Mouse (Mus musculus) embryonic facial prominence, embryonic 15.5 days (tissue): ENCODE data around the gene Foxn4. TPM values are rescaled to one million over a fixed set of nuclear protein-coding genes. Genes with fewer than 3 reads are reported as not detected.

Source experiments
- ATAC-seq: fragments of 200-750 bp; cut with Nextera tagmentation; 2 replicates; pipeline ENCODE4 v1.8.0; 2017; ENCODE audit warnings: low read depth, moderate TSS enrichment; ENCODE audit not compliant: insufficient number of reproducible peaks, low FRiP score, low TSS enrichment
- H3K27ac ChIP-seq: fragments of 300-500 bp; sonication (generic); replicated peaks from 2 replicates; pipeline ENCODE4 v1.5.1; 2015; ENCODE audit warnings: mild to moderate bottlenecking, inconsistent platforms
- H3K27me3 ChIP-seq: fragments of 300-500 bp; sonication (generic); 2 replicates; pipeline ENCODE4 v1.6.1; 2015; ENCODE audit warnings: inconsistent platforms
- H3K36me3 ChIP-seq: fragments of 300-500 bp; sonication (generic); 2 replicates; pipeline ENCODE4 v1.6.1; 2015; ENCODE audit warnings: mild to moderate bottlenecking, inconsistent platforms
- H3K4me1 ChIP-seq: fragments of 300-500 bp; sonication (generic); 2 replicates; pipeline ENCODE4 v1.6.1; 2015; ENCODE audit warnings: inconsistent platforms
- H3K4me2 ChIP-seq: fragments of 300-500 bp; sonication (generic); replicated peaks from 2 replicates; pipeline ENCODE4 v1.6.1; 2015; ENCODE audit warnings: mild to moderate bottlenecking, inconsistent platforms
- H3K4me3 ChIP-seq: fragments of 300-500 bp; sonication (generic); replicated peaks from 2 replicates; pipeline ENCODE4 v1.5.1; 2015; ENCODE audit warnings: mild to moderate bottlenecking, inconsistent platforms
- H3K9ac ChIP-seq: fragments of 300-500 bp; sonication (generic); 2 replicates; pipeline ENCODE4 v1.6.1; 2015; ENCODE audit warnings: inconsistent platforms
- H3K9me3 ChIP-seq: fragments of 300-500 bp; sonication (generic); replicated peaks from 2 replicates; pipeline ENCODE4 v1.6.1; 2016; ENCODE audit warnings: inconsistent platforms
- WGBS: fragments of 180-500 bp; shearing (Covaris S2); methylation state at CpG from one replicate; pipeline ENCODE4 v1.1.7; 2015; 5-methylcytosine and 5-hydroxymethylcytosine counted together
- polyA plus RNA-seq: library from polyadenylated mRNA; unstranded; fragments of >200 nt; fragmentation: Nextera tagmentation; extraction: Ambion mirVana; gene quantifications from 2 replicates; pipeline ENCODE4 v1.2.1, GENCODE M21; 2015

The Foxn4 gene
- polyA plus RNA-seq, 1 experiment from 2014 or later, result 5.1 TPM

DNA sequence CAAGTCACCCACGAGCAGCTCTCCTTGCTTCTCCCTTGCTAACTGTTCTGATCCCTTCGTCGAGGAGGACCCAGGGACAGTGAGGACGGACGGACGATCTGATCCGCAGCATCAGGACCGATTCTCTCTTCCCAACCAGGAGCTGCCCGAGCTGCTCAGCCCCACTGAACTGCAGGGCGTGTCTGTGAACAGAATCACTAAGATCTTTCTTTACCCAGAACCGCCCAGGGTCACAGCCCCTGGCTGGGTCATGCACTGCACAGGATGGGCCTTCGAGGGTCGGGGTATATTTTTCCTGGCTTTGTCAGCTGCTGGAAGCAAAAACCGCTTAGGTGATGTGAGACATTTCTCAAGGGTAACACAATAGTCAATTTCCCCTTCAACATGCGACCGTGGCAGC lies 2.4 kb upstream of the Foxn4 start:
- H3K27me3 ChIP-seq, result peaks cover 72% of the 10 kb centered on the region
- H3K36me3 ChIP-seq, result no peaks in the 10 kb centered on the region
- ATAC-seq, result no peak
- peaks cover 22% of the 10 kb centered on the region for H3K4me1 ChIP-seq
- no peak overlapping the region for H3K27ac ChIP-seq
- no peak overlapping the region for H3K9ac ChIP-seq
- no peaks in the 10 kb centered on the region for H3K9me3 ChIP-seq
- WGBS, result 24% methylated on average over 16 of the region's 16 CpGs
- no peak overlapping the region for H3K4me2 ChIP-seq
- no peak overlapping the region for H3K4me3 ChIP-seq

DNA sequence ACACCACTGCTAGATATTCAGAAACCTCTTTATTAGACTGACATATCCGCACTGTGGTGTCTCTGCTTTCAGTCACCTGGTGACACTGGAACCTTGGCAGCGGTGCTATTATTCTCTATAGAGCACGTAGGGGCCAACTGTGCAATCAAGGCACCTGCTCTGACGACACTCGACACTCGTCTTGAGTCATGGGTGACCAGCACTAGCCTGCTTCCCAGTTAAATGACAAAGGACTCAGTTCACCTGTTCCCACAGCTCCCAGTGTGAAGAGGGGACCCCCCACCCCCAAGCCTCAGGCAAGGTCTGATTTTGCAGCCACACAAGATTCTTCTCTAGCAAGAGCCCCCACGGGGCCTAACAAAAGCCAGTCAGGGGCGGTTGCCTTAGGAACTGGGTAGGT lies 1.7 kb upstream of the Foxn4 start:
- WGBS, result 14% methylated on average over 8 of the region's 8 CpGs
- Histone ChIP-seq H3K27me3 (peaks cover 79% of the 10 kb centered on the region), H3K4me1 (peaks cover 22% of the 10 kb centered on the region), H3K9ac (no peak overlapping the region), H3K36me3 (no peaks in the 10 kb centered on the region), H3K9me3 (no peaks in the 10 kb centered on the region), H3K4me3 (no peak overlapping the region), H3K27ac (no peak overlapping the region), H3K4me2 (no peak overlapping the region)
- no peak; the same call in 1 of the 2 replicates for ATAC-seq

DNA sequence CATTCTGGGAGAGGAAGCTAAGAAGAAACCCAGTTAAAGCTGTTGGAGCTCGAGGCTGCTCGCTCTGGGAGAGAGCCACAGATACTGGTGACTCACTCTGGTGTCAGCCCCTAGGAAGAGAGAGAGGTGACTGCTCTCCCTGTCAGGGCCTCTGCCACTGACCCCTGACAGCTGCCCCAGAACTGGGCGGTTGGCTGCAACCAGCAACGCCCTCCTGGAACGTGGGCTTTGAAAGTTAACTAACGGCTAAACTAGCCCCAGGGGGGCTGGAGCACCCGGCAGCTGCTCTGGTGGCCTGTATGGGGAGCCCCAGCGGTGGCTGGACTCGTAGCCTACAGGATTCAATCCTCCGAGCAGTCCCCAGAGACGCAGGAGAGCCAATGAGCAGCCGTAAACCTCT lies 3.6 kb downstream of the Foxn4 start:
- no peak overlapping the region for H3K27ac ChIP-seq
- peaks cover 42% of the 10 kb centered on the region for H3K4me1 ChIP-seq
- H3K4me2 ChIP-seq, result no peak overlapping the region
- H3K4me3 ChIP-seq, result no peak overlapping the region
- 17% methylated on average over 12 of the region's 12 CpGs for WGBS
- ATAC-seq, result 0 out of 2 replicates have a peak, but pooled peaks have one; percentile 16
- H3K9me3 ChIP-seq, result no peaks in the 10 kb centered on the region
- no peaks in the 10 kb centered on the region for H3K36me3 ChIP-seq
- peaks cover 50% of the 10 kb centered on the region for H3K27me3 ChIP-seq
- no peak overlapping the region for H3K9ac ChIP-seq

DNA sequence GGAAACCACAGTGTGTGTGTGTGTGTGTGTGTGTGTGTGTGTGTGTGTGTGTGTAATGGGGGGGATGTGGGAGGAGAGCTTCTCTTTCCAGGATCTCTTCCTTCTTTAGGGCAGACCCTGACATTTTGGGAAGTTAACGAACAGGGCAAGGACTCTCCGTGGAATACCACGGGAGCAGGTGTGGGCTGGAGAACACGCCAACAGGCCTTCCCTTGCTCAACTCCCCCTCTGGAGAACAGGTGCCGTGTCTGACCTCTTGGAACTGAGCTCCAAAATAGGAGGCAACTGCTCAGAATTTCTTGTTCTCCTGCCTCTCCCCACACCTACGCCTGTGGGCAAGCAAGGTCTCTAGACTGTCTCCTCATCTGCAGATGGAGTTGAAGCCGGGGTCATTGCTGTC lies 4.1 kb downstream of the Foxn4 start:
- peaks cover 42% of the 10 kb centered on the region for H3K4me1 ChIP-seq
- no peak overlapping the region for H3K4me3 ChIP-seq
- no peak overlapping the region for H3K4me2 ChIP-seq
- no peak overlapping the region for H3K9ac ChIP-seq
- H3K9me3 ChIP-seq, result no peaks in the 10 kb centered on the region
- WGBS, result 43% methylated on average over 7 of the region's 7 CpGs
- peaks cover 46% of the 10 kb centered on the region for H3K27me3 ChIP-seq
- no peaks in the 10 kb centered on the region for H3K36me3 ChIP-seq
- ATAC-seq, result no peak
- H3K27ac ChIP-seq, result no peak overlapping the region

DNA sequence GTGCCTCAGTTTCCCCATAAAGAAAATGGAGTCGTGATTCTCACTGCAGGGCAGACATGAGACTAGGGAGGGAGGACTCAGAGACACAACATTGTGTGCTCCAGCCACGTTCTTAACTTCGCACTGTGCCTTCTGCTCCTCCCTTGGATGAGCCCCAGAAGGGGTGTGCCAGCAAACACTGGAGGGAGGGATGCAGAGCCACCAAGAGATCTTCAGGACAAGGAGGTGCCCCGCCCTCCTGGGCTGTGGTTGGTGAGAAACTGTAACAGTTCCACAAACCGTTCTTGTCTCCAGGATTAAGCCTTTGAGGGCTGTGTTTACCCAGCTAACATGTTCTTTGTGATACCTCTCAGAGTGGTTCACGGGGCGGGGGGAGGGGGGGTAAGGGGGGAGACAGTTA lies 5.0 kb downstream of the Foxn4 start:
- Histone ChIP-seq H3K4me2 (no peak overlapping the region), H3K36me3 (no peaks in the 10 kb centered on the region), H3K4me1 (peaks cover 33% of the 10 kb centered on the region), H3K27me3 (peaks cover 37% of the 10 kb centered on the region), H3K9me3 (no peaks in the 10 kb centered on the region), H3K9ac (no peak overlapping the region), H3K4me3 (no peak overlapping the region), H3K27ac (no peak overlapping the region)
- 25% methylated on average over 7 of the region's 7 CpGs for WGBS
- peak; percentile 47; the same call in 1 of the 2 replicates for ATAC-seq

DNA sequence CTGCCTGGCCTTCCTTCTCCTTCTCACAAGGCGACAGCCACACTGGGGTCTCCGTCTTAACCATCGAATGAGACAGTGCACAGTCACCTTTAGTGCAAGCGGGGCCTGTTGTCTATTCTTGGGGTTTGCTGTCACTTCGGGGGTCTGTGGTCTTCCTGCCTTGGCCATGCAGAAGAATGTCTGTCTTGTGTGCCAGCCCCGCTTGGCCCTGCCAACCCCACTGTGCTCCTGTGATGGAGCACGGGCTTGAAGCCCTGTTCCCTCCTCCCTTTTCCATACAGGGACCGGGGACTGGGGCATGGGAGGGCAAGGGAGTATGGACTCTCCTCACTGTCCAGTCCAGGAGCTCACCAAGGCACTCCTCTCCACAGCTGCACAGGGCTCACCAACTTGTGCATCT lies 8.8 kb downstream of the Foxn4 start:
- Histone ChIP-seq H3K36me3 (no peaks in the 10 kb centered on the region), H3K27me3 (no peaks in the 10 kb centered on the region), H3K27ac (no peak overlapping the region), H3K9me3 (no peaks in the 10 kb centered on the region), H3K4me2 (no peak overlapping the region), H3K4me1 (peaks cover 16% of the 10 kb centered on the region), H3K4me3 (no peak overlapping the region), H3K9ac (no peak overlapping the region)
- no peak for ATAC-seq
- WGBS, result 79% methylated on average over 8 of the region's 8 CpGs

DNA sequence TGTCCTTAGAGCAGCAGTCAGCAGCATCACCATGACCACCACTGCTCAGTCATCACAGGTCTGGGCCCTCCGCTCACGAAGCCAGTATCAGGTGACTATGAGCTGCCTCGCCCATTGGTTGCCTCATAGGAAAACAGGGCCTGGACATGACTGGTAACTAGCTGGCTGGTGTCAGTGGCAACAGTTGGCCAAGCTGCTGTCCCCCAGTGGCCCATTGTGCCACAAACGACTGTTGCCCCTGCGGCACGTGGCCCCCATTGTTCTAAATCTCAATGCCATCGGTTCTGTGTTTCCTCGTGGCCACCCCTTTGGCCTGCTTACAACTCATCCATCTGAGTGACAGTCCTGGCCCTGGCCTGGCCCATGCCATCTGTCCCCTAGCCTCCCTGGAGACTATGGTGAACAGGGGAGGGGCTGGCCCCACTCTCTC lies 9.6 kb downstream of the Foxn4 start:
- H3K4me3 ChIP-seq, result no peak overlapping the region
- no peak overlapping the region for H3K4me2 ChIP-seq
- H3K9ac ChIP-seq, result no peak overlapping the region
- no peaks in the 10 kb centered on the region for H3K27me3 ChIP-seq
- peaks cover 8% of the 10 kb centered on the region for H3K4me1 ChIP-seq
- no peaks in the 10 kb centered on the region for H3K9me3 ChIP-seq
- 74% methylated on average over 8 of the region's 8 CpGs for WGBS
- ATAC-seq, result no peak
- H3K27ac ChIP-seq, result no peak overlapping the region
- H3K36me3 ChIP-seq, result no peaks in the 10 kb centered on the region

DNA sequence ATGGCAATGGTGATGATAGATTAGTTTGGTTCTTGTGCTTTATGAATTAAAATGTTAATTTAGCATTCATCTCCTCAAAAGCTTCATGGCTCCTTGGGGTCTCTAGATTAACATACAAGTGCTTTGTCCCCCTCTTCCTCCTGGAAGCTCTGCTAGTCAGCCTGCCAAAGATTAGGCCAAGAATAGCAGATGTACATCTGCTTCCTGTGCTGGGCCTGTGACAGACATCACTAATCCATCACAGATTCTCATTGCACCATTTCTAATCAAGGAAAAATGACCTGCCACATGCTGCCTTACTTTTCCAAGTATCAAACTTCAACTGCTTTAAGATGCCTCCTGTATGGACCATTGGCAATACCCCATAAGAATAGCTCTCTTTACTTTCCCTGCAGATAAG lies 12.1 kb downstream of the Foxn4 start:
- Histone ChIP-seq H3K27me3 (no peaks in the 10 kb centered on the region), H3K4me1 (no peaks in the 10 kb centered on the region), H3K36me3 (no peaks in the 10 kb centered on the region), H3K4me3 (no peak overlapping the region), H3K9me3 (no peaks in the 10 kb centered on the region), H3K9ac (no peak overlapping the region), H3K27ac (no peak overlapping the region), H3K4me2 (no peak overlapping the region)
- no peak for ATAC-seq

DNA sequence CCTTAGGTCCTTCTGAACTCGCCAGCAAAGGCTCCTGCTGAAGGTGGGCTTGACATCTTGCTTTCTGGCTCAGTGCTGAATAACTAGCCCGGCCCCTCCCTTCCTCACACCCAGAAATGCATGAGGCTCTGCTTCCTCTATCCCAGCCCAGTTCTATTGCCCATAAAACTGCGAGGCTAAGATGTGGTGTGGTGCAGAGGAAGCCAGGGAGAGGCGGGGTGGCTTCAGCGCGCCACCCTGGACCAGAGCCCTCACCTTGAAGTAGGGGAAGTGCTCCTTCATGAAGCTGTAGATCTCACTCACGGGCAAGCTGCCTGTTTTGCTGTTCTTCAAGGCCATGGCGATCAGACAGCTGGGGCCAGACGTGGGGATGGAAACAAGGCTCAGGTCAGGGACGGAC lies 14.1 kb downstream of the Foxn4 start:
- no peak overlapping the region for H3K4me2 ChIP-seq
- no peaks in the 10 kb centered on the region for H3K36me3 ChIP-seq
- no peaks in the 10 kb centered on the region for H3K9me3 ChIP-seq
- no peak overlapping the region for H3K9ac ChIP-seq
- H3K27ac ChIP-seq, result no peak overlapping the region
- no peak for ATAC-seq
- H3K4me3 ChIP-seq, result no peak overlapping the region
- 77% methylated on average over 10 of the region's 10 CpGs for WGBS
- H3K4me1 ChIP-seq, result no peaks in the 10 kb centered on the region
- H3K27me3 ChIP-seq, result 0 out of 2 replicates have a peak, but pooled peaks cover 3% of the 10 kb centered on the region

DNA sequence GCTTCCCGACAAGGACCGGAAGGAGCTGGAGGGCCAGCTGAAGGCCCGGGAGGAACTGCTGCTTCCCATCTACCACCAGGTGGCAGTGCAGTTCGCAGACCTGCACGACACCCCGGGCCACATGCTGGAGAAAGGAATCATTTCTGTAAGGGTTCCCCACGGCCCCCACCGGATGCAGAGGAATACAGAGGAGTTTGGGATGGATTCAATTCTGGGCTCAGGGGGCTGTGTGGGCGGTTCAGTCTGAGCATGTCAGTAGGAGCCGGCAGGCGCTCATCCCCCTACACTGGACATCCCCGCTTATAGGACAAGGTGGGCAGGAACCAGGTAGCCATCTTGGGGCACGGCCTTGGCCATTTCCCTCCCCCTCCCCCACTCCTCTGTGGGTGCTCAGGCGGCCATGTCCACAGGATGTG lies 25.4 kb downstream of the Foxn4 start:
- 8% methylated on average over 14 of the region's 14 CpGs for WGBS
- H3K36me3 ChIP-seq, result no peaks in the 10 kb centered on the region

DNA sequence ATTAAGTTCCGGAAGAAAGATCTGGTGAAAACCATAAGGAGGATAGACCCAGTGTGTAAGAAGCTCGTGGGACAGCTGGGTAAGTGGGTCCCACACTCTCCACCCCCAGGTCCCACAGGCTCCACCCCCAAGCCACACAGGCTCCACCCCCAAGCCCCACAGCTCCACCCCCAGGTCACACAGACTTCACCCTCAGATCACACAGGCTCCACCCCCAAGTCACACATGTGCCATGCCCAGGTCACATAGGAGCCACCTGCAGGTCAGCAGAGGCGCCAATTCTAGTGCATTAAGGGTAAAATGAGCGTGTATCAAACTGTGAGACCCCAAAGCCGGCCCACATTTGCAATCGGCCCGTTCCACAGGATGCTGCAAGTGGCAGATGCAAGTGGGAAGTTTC lies 27.1 kb downstream of the Foxn4 start:
- H3K4me3 ChIP-seq, result no peak overlapping the region
- H3K9me3 ChIP-seq, result no peaks in the 10 kb centered on the region
- 81% methylated on average over 7 of the region's 7 CpGs for whole genome bisulfite sequencing
- H3K4me1 ChIP-seq, result peaks cover 8% of the 10 kb centered on the region
- H3K9ac ChIP-seq, result no peak overlapping the region
- ATAC-seq, result no peak
- no peaks in the 10 kb centered on the region for H3K36me3 ChIP-seq
- no peak overlapping the region for H3K27ac ChIP-seq
- H3K27me3 ChIP-seq, result no peaks in the 10 kb centered on the region
- H3K4me2 ChIP-seq, result no peak overlapping the region

More for the DNA sequence above, 25.4 kb downstream of the Foxn4 start:
- Histone ChIP-seq H3K9me3 (no peaks in the 10 kb centered on the region), H3K4me3 (no peak overlapping the region), H3K27ac (no peak overlapping the region), H3K4me2 (peak overlapping the region; percentile 39), H3K27me3 (no peaks in the 10 kb centered on the region), H3K4me1 (peaks cover 8% of the 10 kb centered on the region), H3K9ac (no peak overlapping the region)
- ATAC-seq, result 0 out of 2 replicates have a peak, but pooled peaks have one; percentile 58

DNA sequence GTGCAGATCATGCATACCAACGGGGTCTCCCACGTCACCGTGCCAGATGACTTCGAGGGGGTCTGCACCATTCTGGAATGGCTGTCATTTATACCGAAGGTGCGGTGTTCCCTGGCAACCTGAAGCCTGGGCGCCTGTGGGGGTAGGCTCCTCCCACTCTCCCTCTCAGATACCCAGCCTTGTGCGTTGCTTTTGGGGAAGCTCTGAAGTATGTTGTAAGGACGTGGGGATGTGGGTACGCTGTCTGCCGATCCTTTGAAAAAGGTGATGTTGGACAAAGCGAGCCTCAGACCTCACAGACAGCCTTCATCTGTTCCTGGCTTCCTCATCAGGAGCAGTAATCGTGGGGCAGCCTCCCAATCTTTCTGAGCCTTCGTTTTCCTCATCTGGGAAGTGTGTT lies 33.9 kb downstream of the Foxn4 start:
- no peak for ATAC-seq
- Histone ChIP-seq H3K27ac (no peak overlapping the region), H3K4me3 (no peak overlapping the region), H3K9me3 (no peaks in the 10 kb centered on the region), H3K36me3 (no peaks in the 10 kb centered on the region), H3K4me1 (no peaks in the 10 kb centered on the region), H3K4me2 (no peak overlapping the region), H3K9ac (no peak overlapping the region), H3K27me3 (no peaks in the 10 kb centered on the region)
- 43% methylated on average over 14 of the region's 14 CpGs for WGBS
